Mouse (Mus musculus) lung, postnatal 14 days (tissue): ENCODE measurements at regions not wholly inside any gene's neighbourhood (a gene's known extent, or its start where the extent isn't known, plus 50 kb on each side); places are given as distances from the start of the nearest gene placed in this dataset.
A peak's percentile ranks its signal among the peaks of the same experiment; 100 is the strongest.
"Not testable (repeated sequence)": the region's sequence is repeated elsewhere in the genome, so short reads cannot be mapped to it uniquely, and the experiment has no call there.

ENCODE experiments used
- DNase-seq: peaks from one replicate; pipeline ENCODE4 v3.0.0; 2021

DNA sequence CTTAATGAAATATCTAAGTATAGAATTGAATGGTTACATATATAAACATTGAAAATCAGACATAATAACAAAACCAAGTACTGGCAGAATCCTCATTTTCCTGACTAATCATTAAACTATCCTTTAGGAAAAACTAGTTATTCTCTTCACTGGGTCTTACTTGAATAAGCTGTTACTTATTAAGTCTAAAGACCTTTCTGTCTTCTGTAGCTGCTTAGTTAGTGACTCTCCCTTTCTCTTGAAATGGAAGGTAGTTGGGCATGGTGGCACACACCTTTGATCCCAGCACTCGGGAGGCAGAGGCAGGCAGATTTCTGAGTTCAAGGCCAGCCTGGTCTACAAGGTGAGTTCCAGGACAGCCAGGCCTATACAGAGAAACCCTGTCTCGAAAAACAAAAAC lies 135.9 kb upstream of the Abcb5 start:
- DNase-seq, result not testable (repeated sequence)

DNA sequence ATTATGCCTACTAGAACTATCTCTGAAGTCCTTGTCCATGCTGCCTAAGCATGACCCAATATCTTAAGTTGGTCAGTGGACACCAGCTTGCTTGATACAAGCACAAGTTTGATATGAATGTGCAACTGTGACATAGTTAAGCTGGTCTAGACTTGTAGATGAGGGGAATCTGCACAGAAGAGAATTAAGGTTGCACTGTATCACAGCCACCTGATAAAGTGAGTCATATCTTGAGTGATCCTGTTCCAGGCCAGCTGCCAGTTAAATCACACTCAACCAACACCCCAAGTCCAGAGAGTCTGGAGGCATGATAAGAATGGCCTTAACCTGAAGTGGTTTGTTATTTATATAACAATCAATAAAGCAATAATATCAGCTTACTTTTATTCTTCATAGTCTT lies 133.5 kb upstream of the Abcb5 start:
- peak; percentile 3 for DNase-seq

DNA sequence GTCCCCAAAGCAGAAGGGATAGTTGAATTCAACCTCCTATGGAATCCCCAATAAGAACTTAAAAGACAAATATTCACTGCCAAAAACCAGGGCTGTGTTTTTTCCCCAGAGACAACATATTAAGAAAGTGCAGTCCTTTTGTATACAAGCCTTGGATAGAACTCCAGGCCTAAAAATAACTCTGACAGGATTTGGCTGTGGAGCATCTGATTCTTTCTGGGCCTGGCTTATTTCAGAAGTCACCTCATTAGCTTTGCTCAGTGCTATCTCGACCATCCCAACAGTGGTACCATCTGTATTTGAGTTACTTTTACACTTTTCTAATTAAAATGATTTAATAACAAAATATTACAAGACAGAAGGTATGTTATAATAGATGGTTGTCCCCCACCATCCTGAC lies 131.6 kb upstream of the Abcb5 start:
- DNase-seq, result peak; percentile 46

DNA sequence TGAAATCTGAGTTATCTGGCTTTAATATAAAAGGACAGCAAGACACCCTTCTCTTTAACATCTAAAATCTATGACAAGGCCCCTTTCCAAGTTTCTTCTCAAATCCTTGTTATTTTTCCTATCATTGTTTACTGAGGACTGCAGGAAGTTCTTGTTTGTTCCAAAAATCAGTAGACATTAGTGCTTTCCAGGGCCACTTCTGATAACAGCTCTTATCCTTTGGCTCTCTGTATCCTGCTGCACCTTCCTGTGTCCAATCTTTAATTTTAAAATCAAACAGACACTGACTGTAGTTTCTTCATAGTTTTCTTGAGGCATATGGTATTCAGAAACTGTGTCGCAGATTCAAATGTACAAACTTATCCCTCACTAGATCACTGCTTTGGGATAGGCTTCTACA lies 128.1 kb upstream of the Abcb5 start:
- no peak for DNase-seq

DNA sequence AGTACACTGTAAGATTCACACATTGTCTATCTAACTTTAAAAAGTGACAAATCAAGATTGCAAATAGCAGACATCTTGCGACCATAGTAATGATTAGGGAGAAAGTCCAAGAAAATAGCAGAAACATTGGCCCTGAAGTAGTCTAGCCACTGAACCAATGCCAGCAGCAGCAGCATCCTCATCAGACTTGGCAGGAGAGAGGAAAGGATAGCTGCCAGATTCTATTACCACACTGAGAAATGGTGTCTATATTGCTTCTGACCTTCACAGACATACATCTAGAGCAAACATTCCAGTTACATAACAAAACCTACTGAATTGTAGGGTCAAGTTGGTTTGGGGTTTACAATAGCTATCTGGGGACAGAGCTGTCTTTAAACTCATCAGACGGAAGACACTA lies 127.2 kb upstream of the Abcb5 start:
- peak; percentile 18 for DNase-seq

DNA sequence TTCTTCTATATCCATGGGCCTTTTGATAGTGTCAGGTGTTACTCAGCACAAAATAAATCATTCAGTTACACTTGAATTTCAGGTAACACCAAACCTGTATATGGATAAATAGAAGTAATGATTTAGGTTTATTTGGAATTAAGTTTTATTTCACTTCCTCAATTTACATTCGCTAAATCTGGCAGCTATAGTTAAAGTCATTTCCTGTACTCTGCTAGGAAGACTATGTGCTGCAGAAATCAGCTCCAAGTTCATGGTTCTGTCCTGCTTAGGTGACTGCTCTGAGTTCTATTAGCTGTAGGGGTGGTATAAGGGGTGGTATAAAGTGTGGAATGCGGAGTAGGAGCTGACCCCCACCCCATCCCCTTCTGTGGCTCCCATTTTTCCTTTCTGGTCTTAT lies 123.1 kb upstream of the Abcb5 start:
- DNase-seq, result no peak

DNA sequence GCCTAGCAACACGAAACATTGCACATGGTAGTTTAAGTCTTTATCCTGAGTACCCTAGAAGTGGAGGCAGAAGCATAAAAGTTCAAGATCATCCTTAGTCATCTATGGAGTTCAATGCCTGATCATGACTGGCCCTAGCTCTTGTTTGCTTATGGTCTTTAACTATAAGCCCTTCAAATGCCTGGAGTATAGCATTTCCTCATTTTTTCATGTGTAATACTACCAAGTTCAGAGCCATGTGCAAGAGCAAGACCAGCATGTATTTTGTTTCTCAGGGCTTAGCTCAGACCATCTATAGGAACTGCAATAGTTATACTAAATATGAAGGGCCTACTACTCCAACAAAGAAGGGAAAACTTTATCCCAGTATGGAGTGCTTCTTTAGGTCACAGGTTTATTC lies 122.4 kb upstream of the Abcb5 start:
- no peak for DNase-seq

DNA sequence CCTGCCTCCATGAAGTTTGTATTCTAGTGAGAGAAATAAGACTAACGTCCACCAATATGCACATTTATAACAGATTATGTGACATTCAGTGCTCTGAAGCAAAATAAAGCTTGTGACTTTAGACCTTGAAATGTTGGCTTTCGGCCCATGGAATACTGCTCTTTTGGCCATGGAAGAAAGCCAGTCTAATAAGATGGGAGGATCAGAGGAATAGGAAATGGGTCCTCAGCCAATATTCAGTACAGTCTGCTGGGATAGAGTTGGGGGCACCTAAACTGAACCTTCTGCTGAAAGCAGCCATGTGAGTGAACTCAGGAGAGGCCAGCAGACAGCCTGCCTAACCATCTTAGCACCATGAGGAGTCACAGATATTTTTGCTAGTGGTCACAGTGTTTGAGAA lies 118.6 kb upstream of the Abcb5 start:
- DNase-seq, result peak; percentile 10

DNA sequence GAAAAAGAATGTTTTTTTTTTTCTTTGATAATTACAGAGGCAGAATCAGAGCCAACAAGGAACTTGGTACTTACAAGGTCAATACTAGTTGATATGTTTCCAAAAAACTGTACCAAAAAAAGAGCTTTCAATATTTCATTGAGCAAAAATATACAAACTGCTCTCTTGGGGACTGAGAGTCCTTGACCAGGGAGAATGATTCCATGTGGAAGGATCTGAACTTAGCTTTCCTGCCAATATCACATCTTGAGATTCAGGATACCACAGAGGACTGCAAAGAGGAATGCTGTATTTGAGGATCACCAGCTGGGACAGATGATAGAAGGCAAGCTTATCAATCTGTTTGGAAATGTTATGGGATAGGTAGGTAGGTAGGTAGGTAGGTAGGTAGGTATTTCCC lies 116.6 kb upstream of the Abcb5 start:
- DNase-seq, result no peak

DNA sequence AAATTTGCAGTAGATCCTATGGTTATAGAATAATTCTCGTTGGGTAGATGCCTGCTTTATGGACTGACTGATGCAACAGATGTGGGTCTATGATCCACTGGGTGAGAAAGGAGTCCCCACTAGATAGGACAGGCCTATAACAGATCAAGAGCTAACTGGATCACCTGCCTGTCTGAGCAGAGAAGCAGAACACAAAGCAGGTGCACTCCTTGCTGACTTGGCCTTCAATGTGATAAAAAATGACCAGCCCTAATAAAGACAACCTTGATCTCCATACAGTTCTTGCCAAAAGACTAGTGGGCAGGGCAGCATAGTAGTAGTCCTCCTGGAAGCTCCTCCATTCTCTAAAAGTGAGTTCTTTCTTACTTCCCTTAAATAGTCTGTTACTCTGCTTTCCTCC lies 109.6 kb upstream of the Abcb5 start:
- no peak for DNase-seq

DNA sequence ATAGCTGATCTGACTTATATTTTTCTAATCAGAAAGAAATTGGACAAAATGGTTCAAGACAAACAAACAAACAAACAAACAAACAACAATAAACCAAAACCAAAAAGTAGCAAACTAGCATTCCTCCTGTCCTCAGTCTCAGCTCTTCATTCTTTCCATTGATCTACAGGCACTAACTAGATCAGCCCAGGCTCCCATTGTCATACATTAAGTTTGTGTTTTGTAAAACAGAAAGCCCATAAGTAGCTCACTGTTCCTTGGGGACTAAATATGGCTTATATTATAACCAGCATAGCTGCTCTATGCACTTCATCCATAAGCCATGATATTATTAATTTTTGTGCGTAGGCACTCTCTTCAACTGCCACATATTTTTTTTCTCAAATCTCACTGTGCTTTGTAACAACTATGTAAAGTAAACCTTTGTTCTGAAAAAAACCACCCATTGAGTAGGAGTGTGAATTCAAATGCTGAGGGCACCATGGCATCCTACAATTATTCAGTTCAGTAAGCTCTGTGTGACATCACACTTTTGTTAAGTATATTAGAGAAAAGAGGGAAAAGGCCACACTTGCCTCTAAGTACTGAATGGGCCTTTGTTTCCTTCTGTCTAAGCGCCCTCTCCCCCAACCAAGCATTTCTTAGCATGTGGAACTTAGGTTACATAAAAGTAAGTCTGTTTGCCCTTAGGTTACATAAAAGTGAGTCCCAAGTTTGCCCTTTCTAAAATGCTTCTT lies 108.7 kb upstream of the Abcb5 start:
- no peak for DNase-seq

DNA sequence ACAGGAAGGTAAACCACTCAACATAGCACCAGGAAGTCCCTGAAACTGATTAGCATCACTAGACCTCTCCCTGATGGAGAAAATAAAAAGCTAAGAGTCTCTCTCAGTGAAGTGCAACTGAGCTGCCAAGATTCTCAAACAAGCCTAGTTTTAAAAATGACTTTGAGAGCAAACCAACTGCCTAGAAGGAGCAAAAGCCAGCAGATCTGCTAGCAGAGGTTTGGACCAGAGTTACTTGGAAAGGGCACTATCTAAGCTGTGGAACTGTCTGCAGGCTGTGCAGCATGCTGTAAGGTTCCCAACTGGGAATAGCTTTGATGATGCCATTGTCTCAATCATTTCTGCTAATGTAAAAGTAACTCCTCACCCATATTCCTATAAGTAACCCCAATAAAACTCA lies 107.9 kb upstream of the Abcb5 start:
- DNase-seq, result no peak

DNA sequence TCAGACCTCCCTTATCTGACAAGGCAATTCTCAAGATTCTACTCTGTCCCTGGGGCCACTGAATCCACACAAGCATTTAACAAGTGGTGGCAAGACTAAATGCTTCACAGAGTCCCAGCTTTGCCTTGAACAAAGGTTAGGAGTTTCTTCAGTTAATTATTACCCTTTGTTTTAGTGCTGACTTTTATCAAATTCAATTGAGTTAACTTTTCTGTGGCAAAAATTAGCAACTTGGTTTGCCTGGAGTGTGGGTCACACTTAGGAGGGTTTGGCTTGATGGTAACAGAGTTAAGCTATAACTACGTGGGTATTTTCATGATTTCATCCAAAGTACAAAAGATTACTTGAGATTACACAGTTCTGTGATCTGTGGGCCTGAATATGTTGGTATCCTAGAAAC lies 104.7 kb upstream of the Abcb5 start:
- DNase-seq, result no peak

DNA sequence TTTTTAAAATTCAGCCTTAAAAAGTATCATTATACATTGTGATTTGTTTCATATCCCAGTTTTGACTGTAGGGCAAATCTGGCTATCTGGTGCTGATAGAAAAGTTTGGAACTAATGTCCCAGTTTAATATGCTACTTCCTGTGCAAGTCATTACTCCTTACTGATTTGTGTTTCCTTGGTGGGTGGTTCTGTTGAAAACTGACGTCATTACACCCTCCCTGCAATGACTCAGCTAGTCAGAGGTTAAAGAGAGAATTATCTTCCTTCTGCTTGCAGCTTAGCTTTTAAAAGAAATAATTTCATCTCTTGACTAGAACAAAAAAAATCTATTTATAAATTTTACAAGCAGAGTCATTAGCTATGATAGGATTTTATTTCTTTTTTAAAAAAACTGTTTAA lies 104.2 kb upstream of the Abcb5 start:
- no peak for DNase-seq

DNA sequence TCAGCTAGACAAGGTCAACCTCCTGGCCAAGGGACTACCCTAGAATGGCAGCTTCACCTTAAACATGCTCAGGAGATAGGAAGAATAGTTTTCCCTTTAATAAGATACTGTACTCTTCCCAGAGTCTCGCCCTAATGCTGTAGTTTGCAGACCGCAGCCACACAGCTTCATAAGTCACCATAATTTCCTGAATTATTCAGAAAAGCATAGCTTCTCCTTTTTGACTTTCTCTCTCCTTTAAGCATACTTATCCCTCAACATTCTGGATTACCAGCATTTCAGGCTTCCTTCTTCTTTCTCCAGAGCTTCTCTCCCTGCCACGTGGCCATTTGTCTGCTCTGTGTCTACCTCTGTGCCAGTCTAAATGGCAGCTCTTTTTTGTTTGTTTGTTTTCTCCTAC lies 103.5 kb upstream of the Abcb5 start:
- DNase-seq, result no peak

DNA sequence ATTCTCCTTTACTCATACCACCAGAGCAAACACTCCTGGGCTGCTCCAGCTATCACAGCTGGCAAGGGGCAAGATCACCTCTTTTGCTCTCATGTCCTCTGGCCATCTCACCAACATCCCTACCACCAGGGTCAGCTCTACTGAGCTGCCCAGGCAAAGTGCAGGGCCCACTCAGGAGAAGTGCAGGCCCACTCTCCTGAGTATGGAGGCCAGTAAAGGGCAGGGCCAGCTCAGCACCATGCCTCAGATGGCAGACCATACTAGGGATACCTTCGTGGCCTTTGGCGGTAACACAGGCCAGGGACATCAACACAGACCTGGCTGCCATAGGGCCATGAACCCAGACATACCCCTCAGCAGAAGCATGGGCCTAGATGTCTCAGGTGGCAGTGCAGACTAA lies 101.9 kb upstream of the Abcb5 start:
- DNase-seq, result no peak

DNA sequence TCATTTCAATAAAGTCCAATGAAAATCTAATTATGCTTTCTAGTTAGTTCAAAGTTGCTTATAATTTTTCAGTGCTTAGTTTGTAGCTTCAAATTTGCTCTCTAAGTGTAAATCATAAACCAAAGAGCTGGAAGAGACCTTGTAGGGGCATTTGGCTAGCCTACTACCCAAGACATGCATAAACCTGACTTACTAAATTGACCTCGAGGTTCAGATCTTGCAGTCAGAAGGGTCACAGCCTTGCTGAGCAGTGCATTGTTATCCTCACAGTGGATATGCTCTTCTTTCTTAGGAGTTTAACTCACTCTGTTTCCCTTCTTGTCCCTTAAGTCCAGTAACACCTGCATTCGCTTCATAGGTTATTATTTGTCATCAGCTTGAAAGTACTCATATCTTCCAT lies 96.7 kb upstream of the Abcb5 start:
- DNase-seq, result no peak

DNA sequence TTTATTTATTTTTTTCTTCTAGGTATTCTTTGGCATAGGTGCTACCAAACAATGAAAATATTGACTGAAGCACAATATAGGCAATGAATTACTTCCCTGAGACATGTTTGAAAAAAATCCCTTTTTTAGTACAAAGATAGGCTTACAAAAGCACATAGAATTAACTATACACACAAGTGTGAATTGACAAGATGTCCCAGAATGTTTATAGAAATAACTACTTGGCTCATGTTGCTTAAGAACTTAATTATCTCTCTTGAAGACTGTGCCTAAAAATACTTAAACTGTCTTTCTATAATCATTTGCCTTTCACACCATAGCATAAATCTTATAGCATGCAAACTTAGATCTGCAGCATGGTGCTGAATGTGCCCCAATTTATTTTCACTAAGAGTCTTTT lies 96.3 kb upstream of the Abcb5 start:
- DNase-seq, result no peak

DNA sequence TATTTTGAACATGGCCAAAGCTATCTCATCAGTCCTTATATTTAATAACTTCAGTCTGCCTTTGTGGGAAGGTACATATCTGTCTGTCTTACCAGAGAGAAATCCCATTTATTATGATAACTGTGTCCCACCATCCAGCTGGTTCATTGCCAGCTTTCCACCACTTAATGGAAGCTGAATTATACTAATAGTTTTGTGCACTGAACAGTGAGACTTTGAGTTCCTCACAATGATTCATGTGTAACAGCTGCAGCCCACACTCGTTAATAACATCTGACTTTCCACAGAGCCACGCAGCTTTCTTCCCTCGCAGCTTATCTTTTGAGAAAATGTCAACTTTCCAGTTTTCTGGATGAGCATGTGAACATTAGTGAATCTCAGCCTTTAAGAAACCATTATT lies 88.3 kb upstream of the Abcb5 start:
- DNase-seq, result no peak

DNA sequence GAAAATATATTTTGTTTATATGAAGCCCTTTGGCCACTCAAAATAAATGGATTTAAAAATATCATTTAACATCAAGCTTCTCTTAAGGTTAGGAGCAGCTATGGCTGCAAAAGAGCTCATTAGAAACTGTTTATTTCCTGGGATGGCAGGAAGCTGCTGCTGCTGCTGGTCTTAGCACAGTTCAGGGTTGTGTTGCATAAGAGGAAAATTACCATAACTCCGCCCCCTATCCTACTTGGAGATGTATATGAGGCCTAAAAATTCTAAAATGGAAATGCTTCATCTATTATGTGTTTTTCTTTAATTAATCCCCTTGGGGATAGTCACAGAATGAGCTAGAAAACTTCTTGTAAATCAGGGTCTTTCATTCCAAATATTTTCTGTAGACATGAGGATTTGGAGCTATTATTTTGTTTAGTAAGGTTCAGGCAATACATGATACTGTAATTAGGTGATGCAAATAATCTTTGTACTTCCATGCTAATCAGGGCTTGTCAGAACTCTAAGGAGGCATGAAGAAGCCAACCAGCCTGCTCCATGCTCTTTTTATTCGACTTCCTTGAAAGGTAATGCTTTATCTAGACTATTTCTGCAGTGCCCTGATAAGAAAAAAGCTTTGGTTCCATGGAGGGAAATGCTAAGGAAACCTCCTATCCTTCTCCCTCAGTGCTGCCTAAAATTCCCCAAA lies 85.6 kb upstream of the Abcb5 start:
- no peak for DNase-seq

DNA sequence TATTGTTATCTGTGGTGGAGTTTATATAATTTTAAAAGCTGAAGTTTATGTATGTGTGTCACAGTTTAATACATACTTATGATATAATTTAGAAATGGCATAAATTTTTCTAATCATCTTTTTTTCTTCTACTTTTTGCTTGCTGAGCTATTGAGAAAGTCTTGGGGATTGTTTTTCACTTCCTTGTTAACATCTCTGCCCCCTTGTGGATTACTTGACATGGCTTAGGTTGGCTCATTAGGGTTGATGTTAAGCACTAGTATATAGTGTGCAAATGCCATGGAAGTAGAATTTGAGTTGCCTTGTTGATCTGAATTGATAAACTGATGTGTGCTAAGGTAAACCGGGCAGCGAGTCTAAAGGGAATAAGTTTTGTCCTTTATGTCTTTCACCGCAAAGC lies 72.1 kb upstream of the Abcb5 start:
- no peak for DNase-seq

DNA sequence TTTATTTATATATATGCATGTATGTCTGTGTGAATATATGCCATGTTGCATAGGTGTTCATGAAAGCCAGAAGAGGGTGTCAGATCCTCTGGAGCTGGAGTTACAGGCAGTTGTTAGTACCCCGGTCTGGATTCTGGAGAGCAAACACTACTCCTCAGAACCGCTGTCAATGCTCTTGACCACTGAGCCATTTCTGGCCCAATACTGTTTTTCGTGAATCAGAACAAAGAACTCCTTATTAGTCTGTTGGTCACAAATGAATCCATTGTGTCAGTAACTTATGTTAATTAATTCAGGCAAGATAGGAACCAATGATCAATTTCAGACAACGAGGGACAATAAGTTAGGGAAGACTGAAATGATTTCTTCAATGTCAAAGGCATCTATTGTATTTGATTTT lies 68.6 kb upstream of the Abcb5 start:
- no peak for DNase-seq

DNA sequence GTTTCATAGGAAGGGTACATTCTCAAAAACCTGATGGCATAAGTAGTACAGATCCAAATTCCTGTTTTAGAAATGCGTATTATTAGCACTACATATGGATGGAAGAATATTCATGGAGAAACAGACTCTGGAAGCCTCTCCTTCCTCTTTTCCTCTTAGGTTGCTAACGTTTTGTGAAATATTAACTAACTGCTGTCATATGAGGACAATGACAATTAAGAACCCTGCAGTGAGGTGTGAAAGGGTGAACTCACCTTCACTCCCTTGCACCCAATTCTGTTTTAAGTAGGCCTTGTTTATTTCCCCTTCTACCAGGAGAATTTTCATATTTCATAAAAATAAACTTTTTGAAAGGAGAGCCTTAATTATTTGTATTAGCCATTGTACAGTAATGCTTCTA lies 62.5 kb upstream of the Abcb5 start:
- DNase-seq, result no peak

DNA sequence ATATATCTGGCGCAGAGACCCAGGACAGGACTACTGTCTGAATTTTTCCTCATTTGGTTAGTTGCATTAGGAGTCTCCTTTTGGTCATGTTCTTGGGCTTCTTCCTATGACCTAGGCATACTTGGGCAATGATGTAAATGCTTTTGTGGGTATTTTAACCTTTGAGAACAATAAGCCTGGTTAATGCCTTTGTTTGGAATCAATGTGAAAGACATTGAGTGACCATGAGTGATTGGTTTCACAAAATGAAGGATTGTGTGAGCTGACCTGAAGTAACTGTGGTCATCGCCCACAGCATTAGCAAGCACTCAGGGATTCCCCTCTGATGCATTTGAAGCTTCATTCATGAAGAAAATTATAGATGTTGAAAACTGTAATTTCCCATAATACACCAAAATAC lies 61.9 kb upstream of the Abcb5 start:
- no peak for DNase-seq

DNA sequence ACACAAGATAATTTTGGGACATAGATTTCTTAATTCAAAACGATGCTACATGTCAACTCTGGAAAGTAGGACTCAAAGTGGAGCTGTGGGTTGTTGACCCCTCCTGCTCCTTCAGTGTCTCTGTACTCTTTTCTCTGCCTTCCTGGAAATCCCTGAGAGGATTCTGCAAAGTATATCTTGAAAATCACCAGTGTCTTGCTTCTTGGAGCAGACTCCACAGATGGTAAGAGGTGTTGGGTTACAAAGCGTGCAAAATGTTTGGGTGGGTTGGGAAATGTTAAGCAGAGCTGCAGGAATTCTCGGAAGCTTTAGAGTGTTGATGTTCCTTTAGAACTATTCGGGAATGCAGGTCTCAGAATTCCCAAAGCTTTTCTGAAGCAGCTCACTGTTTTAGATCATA lies 61.5 kb upstream of the Abcb5 start:
- no peak for DNase-seq
